Mouse (Mus musculus) ES-E14 (cell line): Measurements from ENCODE around the gene Card9. TPM values are rescaled to one million over a fixed set of nuclear protein-coding genes. Genes with fewer than 3 reads are reported as not detected.

Experiments
- DNase-seq: peaks from one replicate; pipeline ENCODE4 v3.0.0-alpha.2; 2013; ENCODE audit warnings: low read depth, low spot score
- H3K27ac ChIP-seq: 2 replicates; pipeline ENCODE4 v1.5.1; 2012; ENCODE audit warnings: low read depth, mild to moderate bottlenecking, low read length, moderate library complexity, mixed read lengths; ENCODE audit not compliant: poor library complexity, insufficient read depth, severe bottlenecking
- H3K36me3 ChIP-seq: 2 replicates; pipeline ENCODE4 v1.6.1; 2012; ENCODE audit warnings: mild to moderate bottlenecking, low read length, moderate library complexity, mixed read lengths; ENCODE audit not compliant: control insufficient read depth, poor library complexity, insufficient read depth, severe bottlenecking
- H3K4me1 ChIP-seq, 2 experiments: fragments of 150-350 bp in 1 of 2; sonication (generic) in 1 of 2; 2 replicates each; pipeline ENCODE4 v1.6.1; 2012; ENCODE audit warnings: low read length in 2 of 2, mild to moderate bottlenecking in 1 of 2, mixed read lengths in 1 of 2; ENCODE audit not compliant: control insufficient read depth in 2 of 2, insufficient read depth in 2 of 2, poor library complexity in 1 of 2
- H3K4me3 ChIP-seq, 2 experiments: fragments of 150-350 bp in 1 of 2; sonication (generic) in 1 of 2; 2 replicates each; pipeline ENCODE4 v1.5.1; 2012; ENCODE audit warnings: low read length in 2 of 2, low read depth in 1 of 2, mild to moderate bottlenecking in 1 of 2, mixed read lengths in 1 of 2; ENCODE audit not compliant: insufficient read depth in 1 of 2, poor library complexity in 1 of 2, severe bottlenecking in 1 of 2
- H3K9ac ChIP-seq: 2 replicates; pipeline ENCODE4 v1.6.1; 2012; ENCODE audit warnings: low read depth, mild to moderate bottlenecking, low read length, mixed read lengths; ENCODE audit not compliant: poor library complexity, insufficient read depth, severe bottlenecking
- H3K9me3 ChIP-seq: fragments of 150-350 bp; sonication (generic); 2 replicates; pipeline ENCODE4 v1.6.1; 2012; ENCODE audit warnings: low read depth, mild to moderate bottlenecking, low read length; ENCODE audit not compliant: control insufficient read depth, insufficient read depth
- CHD2 ChIP-seq: IDR thresholded peaks from 2 replicates; pipeline ENCODE4 v1.6.1; 2014; ENCODE audit warnings: mild to moderate bottlenecking, low read depth, low read length, inconsistent platforms
- HCFC1 ChIP-seq: IDR thresholded peaks from 2 replicates; pipeline ENCODE4 v1.6.1; 2012; ENCODE audit warnings: low read length, inconsistent platforms, borderline replicate concordance; ENCODE audit not compliant: insufficient read depth
- MAFK ChIP-seq: IDR thresholded peaks from 2 replicates; pipeline ENCODE4 v1.6.1; 2014; ENCODE audit warnings: mild to moderate bottlenecking, low read depth, low read length, inconsistent platforms; ENCODE audit not compliant: insufficient read depth
- ZC3H11A ChIP-seq: IDR thresholded peaks from 2 replicates; pipeline ENCODE4 v1.6.1; 2012; ENCODE audit warnings: low read depth, mild to moderate bottlenecking, inconsistent platforms, low read length, borderline replicate concordance
- ZNF384 ChIP-seq: IDR thresholded peaks from 2 replicates; pipeline ENCODE4 v1.6.1; 2012; ENCODE audit warnings: low read depth, low read length, inconsistent platforms
- in situ Hi-C, 2 experiments: fragments of 600-800 bp; cut with MboI; formaldehyde crosslinking; loops; one replicate each; pipeline ENCODE4 v1.15.1; 2025; ENCODE audit warnings: low sequenced_read_pairs in 2 of 2, inconsistent platforms in 1 of 2; ENCODE audit not compliant: unreplicated experiment in 2 of 2
- total RNA-seq: library from RNA; depleted of rRNA; stranded (reverse); fragments of 300-350 nt; gene quantifications from 2 replicates; pipeline ENCODE4 v1.2.3, GENCODE M21; 2012

Gene Card9
- total RNA-seq, 1 experiment: 0.76 TPM

DNA sequence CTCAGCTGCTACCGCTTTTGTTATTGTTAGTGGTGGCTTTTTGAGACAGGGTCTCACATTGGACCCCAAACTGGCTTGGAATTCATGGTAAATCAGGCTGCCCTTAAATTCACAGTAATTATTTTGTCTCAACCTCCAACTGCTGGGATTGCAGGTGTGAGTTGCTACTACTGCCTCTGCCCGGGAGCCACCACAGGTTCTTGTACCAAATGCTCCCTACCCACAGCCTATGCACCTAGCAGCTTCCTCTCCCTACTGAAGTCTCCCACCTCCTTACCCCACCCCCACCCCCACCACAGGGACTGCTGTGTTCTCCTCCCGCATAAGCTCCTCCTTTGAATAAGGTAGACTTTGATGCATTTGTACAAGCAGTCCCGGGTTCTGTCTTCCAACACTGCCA, 4.5 kb downstream of the Card9 start:
- in situ Hi-C loops: no loop called here
- peaks cover 0 to 17% of the 10 kb centered on the region in 2 experiments; a peak in 2 of 4 replicates for H3K4me1 ChIP-seq
- DNase-seq: no peak
- H3K4me3 ChIP-seq: no peak overlapping the region
- no peak for TF ChIP-seq ZC3H11A
- no peak for TF ChIP-seq ZNF384
- H3K9ac ChIP-seq: no peak overlapping the region
- no peaks in the 10 kb centered on the region for H3K36me3 ChIP-seq
- H3K27ac ChIP-seq: no peak overlapping the region
- H3K9me3 ChIP-seq: no peaks in the 10 kb centered on the region

DNA sequence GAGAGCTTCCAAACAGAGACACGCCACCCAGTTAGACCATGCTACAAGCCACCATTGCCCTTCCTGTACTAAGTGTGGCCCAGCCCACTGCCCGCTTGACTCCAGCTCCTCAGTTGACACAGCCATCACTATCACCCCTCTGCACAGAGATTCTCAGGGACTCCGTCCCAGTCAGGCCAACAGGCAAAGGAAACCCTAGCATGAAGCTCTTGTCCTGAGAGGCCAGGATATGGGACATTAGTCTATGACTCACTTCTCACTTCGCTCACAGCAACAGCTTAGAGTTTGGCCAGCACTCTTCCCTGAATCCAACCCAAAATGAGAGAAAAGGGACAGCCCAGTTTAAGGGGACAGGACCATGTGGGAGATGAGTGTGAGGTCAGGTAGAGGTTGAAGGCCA, 6.3 kb downstream of the Card9 start:
- in situ Hi-C loops: no loop called here
- TF ChIP-seq CHD2 (no peak), ZC3H11A (no peak), HCFC1 (no peak), MAFK (no peak), ZNF384 (no peak)
- DNase-seq: no peak
- Histone ChIP-seq H3K4me1 (peaks cover 0 to 22% of the 10 kb centered on the region in 2 experiments; a peak in 3 of 4 replicates), H3K4me3 (no peak overlapping the region), H3K9ac (no peak overlapping the region), H3K9me3 (no peaks in the 10 kb centered on the region), H3K27ac (no peak overlapping the region), H3K36me3 (peaks cover 2% of the 10 kb centered on the region; the same call in 1 of the 2 replicates)

GRCm38 (mm10) chr2:26353066-26353980, 7.4 kb downstream of the Card9 start:
- no peak overlapping the region for H3K4me3 ChIP-seq
- peaks cover 0 to 22% of the 10 kb centered on the region in 2 experiments; a peak in 3 of 4 replicates for H3K4me1 ChIP-seq
- in situ Hi-C loops: no loop called here
- no peaks in the 10 kb centered on the region for H3K9me3 ChIP-seq
- H3K36me3 ChIP-seq: peaks cover 2% of the 10 kb centered on the region; the same call in 1 of the 2 replicates
- no peak overlapping the region for H3K27ac ChIP-seq
- TF ChIP-seq ZNF384 (no peak), CHD2 (no peak), HCFC1 (no peak), ZC3H11A (no peak), MAFK (no peak)
- DNase-seq: no peak
- H3K9ac ChIP-seq: no peak overlapping the region; the same call in 1 of the 2 replicates

DNA sequence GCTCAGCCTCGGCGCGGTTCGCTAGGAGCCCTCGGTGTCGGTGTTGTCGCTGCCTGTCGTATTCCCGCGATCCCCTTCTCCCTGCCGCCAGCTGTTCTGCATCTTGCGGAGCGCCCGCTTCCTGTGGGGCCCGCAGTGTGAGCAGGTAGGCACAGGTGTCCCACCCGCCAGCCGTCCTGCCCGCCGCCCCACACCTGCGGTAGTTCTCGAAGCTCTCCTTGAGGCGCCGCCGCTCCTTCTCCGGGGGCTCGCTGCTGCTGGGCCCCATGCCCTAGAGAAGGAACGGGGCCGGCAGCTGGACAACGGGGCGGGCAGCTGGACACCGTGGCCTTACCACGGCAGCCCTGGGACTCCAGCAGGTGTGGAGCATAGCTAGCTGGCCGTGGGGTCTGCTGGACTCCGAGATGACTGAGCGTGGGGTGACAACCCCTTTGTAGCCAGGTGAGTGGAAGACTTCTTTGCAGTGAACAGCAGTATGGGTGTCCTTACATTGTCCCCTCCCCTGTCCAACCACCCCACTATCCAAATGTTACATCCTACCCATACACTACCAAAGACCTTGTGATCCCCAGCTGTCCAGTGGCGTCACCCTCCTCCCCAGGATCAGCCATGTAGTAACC, 8.3 kb downstream of the Card9 start:
- Histone ChIP-seq H3K36me3 (peaks cover 2% of the 10 kb centered on the region; the same call in 1 of the 2 replicates), H3K9me3 (no peaks in the 10 kb centered on the region), H3K4me1 (peaks cover 0 to 18% of the 10 kb centered on the region in 2 experiments; a peak in 3 of 4 replicates), H3K9ac (peak overlapping the region; percentile 89), H3K27ac (no peak overlapping the region), H3K4me3 (peak overlapping the region; percentile 89)
- in situ Hi-C loops: no loop called here
- DNase-seq: no peak
- TF ChIP-seq ZNF384 (no peak), MAFK (no peak), CHD2 (no peak), ZC3H11A (no peak), HCFC1 (no peak)
